Mouse (Mus musculus): Measurements from ENCODE around the gene Dclre1a. TPM values are rescaled to one million over a fixed set of nuclear protein-coding genes. Genes with fewer than 3 reads are reported as not detected.

Gene Dclre1a
- polyA plus RNA-seq, 1 experiment, result 2.9 TPM

GRCm38 (mm10) chr19:56489601-56490000, 58.4 kb downstream of the Dclre1a start:
- TF ChIP-seq CTCF (IDR thresholded peaks at IDR 0.05; ENCODE audit: control insufficient read depth, insufficient read depth, insufficient replicate concordance, low read depth, low read length) (no peak), POLR2A (IDR thresholded peaks at IDR 0.05; ENCODE audit: control insufficient read depth, low read depth, low read length) (no peak)
- no peak overlapping the region for H3K27ac ChIP-seq (ENCODE audit: control insufficient read depth, insufficient read depth, low read depth, low read length)
- H3K4me3 ChIP-seq (ENCODE audit: control insufficient read depth, low read depth, low read length), result no peak overlapping the region
- H3K27me3 ChIP-seq (ENCODE audit: control insufficient read depth, insufficient read depth, low read length), result no peaks in the 10 kb centered on the region
- no peaks in the 10 kb centered on the region for H3K36me3 ChIP-seq (ENCODE audit: control insufficient read depth, insufficient read depth, low read length)
- H3K4me1 ChIP-seq (ENCODE audit: control insufficient read depth, insufficient read depth, low read length), result no peaks in the 10 kb centered on the region

GRCm38 (mm10) chr19:56487339-56487738, 60.7 kb downstream of the Dclre1a start:
- no peaks in the 10 kb centered on the region for H3K27me3 ChIP-seq (ENCODE audit: control insufficient read depth, insufficient read depth, low read length)
- no peaks in the 10 kb centered on the region for H3K4me1 ChIP-seq (ENCODE audit: control insufficient read depth, insufficient read depth, low read length)
- no peak overlapping the region for H3K27ac ChIP-seq (ENCODE audit: control insufficient read depth, insufficient read depth, low read depth, low read length)
- H3K36me3 ChIP-seq (ENCODE audit: control insufficient read depth, insufficient read depth, low read length), result no peaks in the 10 kb centered on the region
- no peak for TF ChIP-seq CTCF (IDR thresholded peaks at IDR 0.05; ENCODE audit: control insufficient read depth, insufficient read depth, insufficient replicate concordance, low read depth, low read length)
- TF ChIP-seq POLR2A (IDR thresholded peaks at IDR 0.05; ENCODE audit: control insufficient read depth, low read depth, low read length), result no peak
- H3K4me3 ChIP-seq (ENCODE audit: control insufficient read depth, low read depth, low read length), result no peak overlapping the region

- no peaks in the 10 kb centered on the region for H3K36me3 ChIP-seq (ENCODE audit: control insufficient read depth, insufficient read depth, low read length)
- no peaks in the 10 kb centered on the region for H3K4me1 ChIP-seq (ENCODE audit: control insufficient read depth, insufficient read depth, low read length)
- TF ChIP-seq POLR2A (IDR thresholded peaks at IDR 0.05; ENCODE audit: control insufficient read depth, low read depth, low read length) (no peak), CTCF (IDR thresholded peaks at IDR 0.05; ENCODE audit: control insufficient read depth, insufficient read depth, insufficient replicate concordance, low read depth, low read length) (no peak)
- H3K27me3 ChIP-seq (ENCODE audit: control insufficient read depth, insufficient read depth, low read length), result no peaks in the 10 kb centered on the region
- no peak overlapping the region for H3K27ac ChIP-seq (ENCODE audit: control insufficient read depth, insufficient read depth, low read depth, low read length)
- H3K4me3 ChIP-seq (ENCODE audit: control insufficient read depth, low read depth, low read length), result no peak overlapping the region
Observed at GRCm38 (mm10) chr19:56486926-56487325, 61.1 kb downstream of the Dclre1a start.

- H3K27me3 ChIP-seq (ENCODE audit: control insufficient read depth, insufficient read depth, low read length), result no peaks in the 10 kb centered on the region
- TF ChIP-seq POLR2A (IDR thresholded peaks at IDR 0.05; ENCODE audit: control insufficient read depth, low read depth, low read length) (no peak), CTCF (IDR thresholded peaks at IDR 0.05; ENCODE audit: control insufficient read depth, insufficient read depth, insufficient replicate concordance, low read depth, low read length) (no peak)
- H3K36me3 ChIP-seq (ENCODE audit: control insufficient read depth, insufficient read depth, low read length), result no peaks in the 10 kb centered on the region
- no peak overlapping the region for H3K27ac ChIP-seq (ENCODE audit: control insufficient read depth, insufficient read depth, low read depth, low read length)
- no peak overlapping the region for H3K4me3 ChIP-seq (ENCODE audit: control insufficient read depth, low read depth, low read length)
- no peaks in the 10 kb centered on the region for H3K4me1 ChIP-seq (ENCODE audit: control insufficient read depth, insufficient read depth, low read length)
Observed at GRCm38 (mm10) chr19:56485376-56486271, 62.4 kb downstream of the Dclre1a start.

- Histone ChIP-seq H3K27ac (ENCODE audit: control insufficient read depth, insufficient read depth, low read depth, low read length) (no peak overlapping the region), H3K4me1 (ENCODE audit: control insufficient read depth, insufficient read depth, low read length) (no peaks in the 10 kb centered on the region), H3K4me3 (ENCODE audit: control insufficient read depth, low read depth, low read length) (no peak overlapping the region), H3K36me3 (ENCODE audit: control insufficient read depth, insufficient read depth, low read length) (no peaks in the 10 kb centered on the region), H3K27me3 (ENCODE audit: control insufficient read depth, insufficient read depth, low read length) (no peaks in the 10 kb centered on the region)
- no peak for TF ChIP-seq CTCF (IDR thresholded peaks at IDR 0.05; ENCODE audit: control insufficient read depth, insufficient read depth, insufficient replicate concordance, low read depth, low read length)
- no peak for TF ChIP-seq POLR2A (IDR thresholded peaks at IDR 0.05; ENCODE audit: control insufficient read depth, low read depth, low read length)
Observed at GRCm38 (mm10) chr19:56484630-56485375, 63.2 kb downstream of the Dclre1a start.

Other genes starting within 250 kb of the Dclre1a start
- 0.07 and 0.13 TPM in 2 replicates for gene Nrap, start 158.2 kb downstream of the Dclre1a start, polyA plus RNA-seq (2012; rRNA removed)
- gene Casp7, start 151.1 kb downstream of the Dclre1a start, polyA plus RNA-seq (2012; rRNA removed), result 1.7 and 2.3 TPM in 2 replicates
- gene Plekhs1, start 86.6 kb downstream of the Dclre1a start, polyA plus RNA-seq (2012; rRNA removed), result 0.17 and 0.48 TPM in 2 replicates
- 1.8 and 2.0 TPM in 2 replicates for gene Nhlrc2, start within 50 bp of the Dclre1a start, polyA plus RNA-seq (2012; rRNA removed)
- gene Adrb1, start 174.0 kb upstream of the Dclre1a start, polyA plus RNA-seq (2012; rRNA removed), result 1.2 and 1.4 TPM in 2 replicates

Measured in testis, adult 2 months (tissue).